Mouse (Mus musculus) lung, postnatal 10 days (tissue): Measurements from ENCODE around the gene Bicd2.
A peak's percentile ranks its signal among the peaks of the same experiment; 100 is the strongest.

ENCODE experiments used
- DNase-seq: peaks from one replicate; pipeline ENCODE4 v3.0.0; 2021

The Bicd2 gene

GRCm38 (mm10) chr13:49326246-49327206, 14.9 kb upstream of the Bicd2 start:
- DNase-seq, result peak; percentile 71

GRCm38 (mm10) chr13:49328101-49328500, 13.3 kb upstream of the Bicd2 start:
- DNase-seq, result no peak

GRCm38 (mm10) chr13:49333250-49333649, 8.1 kb upstream of the Bicd2 start:
- DNase-seq, result no peak

GRCm38 (mm10) chr13:49335077-49335982, 6.1 kb upstream of the Bicd2 start:
- no peak for DNase-seq

GRCm38 (mm10) chr13:49338893-49339546, 2.4 kb upstream of the Bicd2 start:
- DNase-seq, result peak; percentile 85

GRCm38 (mm10) chr13:49341831-49342722, 692 bp downstream of the Bicd2 start:
- no peak for DNase-seq

- DNase-seq, result no peak
Observed at GRCm38 (mm10) chr13:49342723-49343100, 1.3 kb downstream of the Bicd2 start.

- no peak for DNase-seq
Observed at GRCm38 (mm10) chr13:49344567-49344966, 3.2 kb downstream of the Bicd2 start.

- DNase-seq, result peak; percentile 63
Observed at GRCm38 (mm10) chr13:49345476-49345875, 4.1 kb downstream of the Bicd2 start.

GRCm38 (mm10) chr13:49348522-49348921, 7.1 kb downstream of the Bicd2 start:
- DNase-seq, result no peak

GRCm38 (mm10) chr13:49349335-49349734, 8.0 kb downstream of the Bicd2 start:
- DNase-seq, result no peak

GRCm38 (mm10) chr13:49349836-49350505, 8.6 kb downstream of the Bicd2 start:
- DNase-seq, result no peak

GRCm38 (mm10) chr13:49352581-49353159, 11.3 kb downstream of the Bicd2 start:
- DNase-seq, result peak; percentile 33

GRCm38 (mm10) chr13:49353422-49353821, 12.0 kb downstream of the Bicd2 start:
- no peak for DNase-seq

- no peak for DNase-seq
Observed at GRCm38 (mm10) chr13:49353991-49354507, 12.7 kb downstream of the Bicd2 start.

GRCm38 (mm10) chr13:49355461-49356061, 14.2 kb downstream of the Bicd2 start:
- DNase-seq, result no peak

- no peak for DNase-seq
Observed at GRCm38 (mm10) chr13:49356090-49356489, 14.7 kb downstream of the Bicd2 start.

- no peak for DNase-seq
Observed at GRCm38 (mm10) chr13:49357367-49358026, 16.1 kb downstream of the Bicd2 start.

- no peak for DNase-seq
Observed at GRCm38 (mm10) chr13:49358184-49358583, 16.8 kb downstream of the Bicd2 start.
